In the genomic region with DNA sequence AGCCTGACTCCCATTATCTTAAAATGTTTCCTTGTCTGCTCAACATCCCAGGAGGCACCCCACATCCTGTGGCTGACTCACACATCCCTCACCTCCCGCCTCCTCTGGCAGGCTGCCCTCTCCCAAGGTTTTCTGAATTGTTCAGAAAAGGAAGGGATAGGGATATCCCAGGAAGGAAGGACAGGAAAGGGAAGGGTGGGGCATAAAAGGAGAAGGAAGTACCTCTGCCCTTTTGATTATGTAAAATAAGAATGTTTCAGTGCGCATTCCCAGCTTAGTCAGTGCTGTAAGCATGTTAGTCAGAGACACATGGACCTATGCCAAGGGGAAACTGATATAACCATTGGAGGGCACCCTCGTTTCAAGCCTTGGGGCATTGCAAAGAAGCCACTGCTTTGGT, we compare ENCODE assay signal across 9 mouse cellular contexts.
DNase-seq lines count a peak whose midpoint lies in the region; ATAC-seq and TF ChIP-seq lines count a peak whose summit lies in the region.
"Had no signal": no experiment of that assay in that cellular context is flagged by ENCODE, and none has a peak within 500 bp of the region (broad histone marks: within the 10 kb centered on the region; RNA-seq: fewer than 3 reads in every experiment).

No protein-coding gene starts in this region.

- intact Hi-C loops in heart, postnatal 36 days (cut with DNase I) = loop anchor here (1.0 to 10.0 kb wide), 4 partner anchors 70 to 303 kb away; no protein-coding TSS in a partner anchor

- H3K4me3 ChIP-seq in liver, embryonic 14.5 days (ENCODE audit: insufficient read depth in 1 of 2, low read depth in 2 of 2, low read length in 2 of 2) = no peak overlapping the region
- no peak overlapping the region for H3K4me3 ChIP-seq in stomach, postnatal 0 days (ENCODE audit: low read depth, low read length)
- H3K4me3 ChIP-seq: neural tube, embryonic 13.5 days had no signal

- no peak overlapping the region for H3K9ac ChIP-seq in liver, embryonic 14.5 days (replicated peaks)
- no peak overlapping the region for H3K9ac ChIP-seq in stomach, postnatal 0 days (ENCODE audit: low read length)
- H3K9ac ChIP-seq: neural tube, embryonic 13.5 days had no signal

- 12% methylated on average over 3 of the region's 3 CpGs for WGBS in liver, embryonic 14.5 days (ENCODE audit: insufficient replicate concordance)
- WGBS in stomach, postnatal 0 days = 48% methylated on average over 3 of the region's 3 CpGs

- ATAC-seq in liver, embryonic 14.5 days (ENCODE audit: insufficient read depth) = peak; percentile 53; the same call in 1 of the 2 replicates
- ATAC-seq in stomach, postnatal 0 days (ENCODE audit: low FRiP score, low TSS enrichment) = peak; percentile 29; the same call in 1 of the 2 replicates
- no peak for ATAC-seq in CD4-positive, CD25-positive, alpha-beta regulatory T cell, adult 4 months

- no peaks in the 10 kb centered on the region for H3K27me3 ChIP-seq in liver, embryonic 14.5 days (ENCODE audit: control insufficient read depth, insufficient read depth, low read length)
- H3K27me3 ChIP-seq in stomach, postnatal 0 days (ENCODE audit: control insufficient read depth, insufficient read depth, low read length) = no peaks in the 10 kb centered on the region
- H3K27me3 ChIP-seq: neural tube, embryonic 13.5 days had no signal

- no peaks in the 10 kb centered on the region for H3K9me3 ChIP-seq in liver, embryonic 14.5 days (ENCODE audit: control insufficient read depth, low read length)
- H3K9me3 ChIP-seq in stomach, postnatal 0 days (ENCODE audit: control insufficient read depth, low read length) = no peaks in the 10 kb centered on the region
- H3K9me3 ChIP-seq: neural tube, embryonic 13.5 days had no signal

- no peak for TF ChIP-seq CTCF in liver, embryonic 14.5 days (IDR thresholded peaks at IDR 0.05; ENCODE audit: low read depth)
- peak; percentile 23; the same call in 1 of the 2 replicates for TF ChIP-seq CTCF in stomach, postnatal 0 days (IDR thresholded peaks at IDR 0.05; ENCODE audit: low read depth)

- H3K27ac ChIP-seq in liver, embryonic 14.5 days = no peak overlapping the region
- no peak overlapping the region for H3K27ac ChIP-seq in stomach, postnatal 0 days (replicated peaks)

- no peak for TF ChIP-seq EP300 in liver, embryonic 14.5 days (IDR thresholded peaks at IDR 0.05; ENCODE audit: low read depth)
- no peak for TF ChIP-seq EP300 in stomach, postnatal 0 days (optimal IDR thresholded peaks at IDR 0.05)

- no peak overlapping the region for H3K4me2 ChIP-seq in liver, embryonic 14.5 days (ENCODE audit: low read depth)
- H3K4me2 ChIP-seq in stomach, postnatal 0 days (replicated peaks; ENCODE audit: low read depth) = no peak overlapping the region
- H3K4me2 ChIP-seq: neural tube, embryonic 13.5 days had no signal

- no peaks in the 10 kb centered on the region; a peak in 1 of 4 replicates for H3K4me1 ChIP-seq in liver, embryonic 14.5 days (replicated peaks; ENCODE audit: control insufficient read depth in 2 of 2, insufficient read depth in 2 of 2, low read length in 1 of 2)
- H3K4me1 ChIP-seq in stomach, postnatal 0 days (replicated peaks; ENCODE audit: control insufficient read depth, insufficient read depth) = no peaks in the 10 kb centered on the region
- H3K4me1 ChIP-seq: neural tube, embryonic 13.5 days had no signal

- no peaks in the 10 kb centered on the region for H3K36me3 ChIP-seq in liver, embryonic 14.5 days (replicated peaks; ENCODE audit: control insufficient read depth, insufficient read depth, low read depth)
- H3K36me3 ChIP-seq in stomach, postnatal 0 days (ENCODE audit: control insufficient read depth, insufficient read depth, low read length) = no peaks in the 10 kb centered on the region
- H3K36me3 ChIP-seq: neural tube, embryonic 13.5 days had no signal

- DNase-seq in ovary, adult 18-20 months (ENCODE audit: low spot score) = peak; percentile 16
- no peak for DNase-seq in ovary, postnatal 10 days (ENCODE audit: low spot score)
- peak; percentile 5 to 14 for DNase-seq in frontal cortex, postnatal 14 days (ENCODE audit: low spot score in 2 of 2)
- peak; percentile 82 to 84 for DNase-seq in heart, postnatal 36 days
- peak in 1 of 3 experiments; percentile 1 for DNase-seq in liver, embryonic 14.5 days (ENCODE audit: low read depth in 3 of 3, low spot score in 3 of 3)
- DNase-seq in stomach, postnatal 0 days (ENCODE audit: low spot score) = peak; percentile 18
- DNase-seq in layer of hippocampus, adult 8-10 months (ENCODE audit: low spot score in 2 of 2) = no peak

Comparison
In these comparisons a context has a peak if more than half of its experiments do, and no peak if none do; other contexts are left out.
1. DNase-seq: peak in ovary, adult 18-20 months (single experiment), frontal cortex, postnatal 14 days (2 of 2), heart, postnatal 36 days (2 of 2) and stomach, postnatal 0 days (single experiment); none in ovary, postnatal 10 days (single experiment) and layer of hippocampus, adult 8-10 months (0 of 2).